ENCODE assay signal across 9 mouse cellular contexts in genomic region chr16:22564259-22564906, GRCm38 (mm10).
DNase-seq lines count a peak whose midpoint lies in the region; ATAC-seq lines count a peak whose summit lies in the region.
"Had no signal": no experiment of that assay in that cellular context is flagged by ENCODE, and none has a peak within 500 bp of the region (broad histone marks: within the 10 kb centered on the region; RNA-seq: fewer than 3 reads in every experiment).

No protein-coding gene starts in this region.

- H3K4me3 ChIP-seq in forebrain, embryonic 13.5 days: no peak overlapping the region
- H3K4me3 ChIP-seq in midbrain, embryonic 12.5 days: no peak overlapping the region
- H3K4me3 ChIP-seq: embryonic facial prominence, embryonic 12.5 days had no signal

- no peak overlapping the region for H3K4me2 ChIP-seq in forebrain, embryonic 13.5 days
- no peak overlapping the region for H3K4me2 ChIP-seq in midbrain, embryonic 12.5 days (replicated peaks)
- H3K4me2 ChIP-seq: embryonic facial prominence, embryonic 12.5 days had no signal

- no peak overlapping the region for H3K27ac ChIP-seq in forebrain, embryonic 13.5 days
- no peak overlapping the region for H3K27ac ChIP-seq in midbrain, embryonic 12.5 days (replicated peaks)
- H3K27ac ChIP-seq: embryonic facial prominence, embryonic 12.5 days had no signal

- H3K36me3 ChIP-seq in forebrain, embryonic 13.5 days (ENCODE audit: poor library complexity, severe bottlenecking): no peaks in the 10 kb centered on the region
- H3K36me3 ChIP-seq in midbrain, embryonic 12.5 days: no peaks in the 10 kb centered on the region
- H3K36me3 ChIP-seq: embryonic facial prominence, embryonic 12.5 days had no signal

- H3K9me3 ChIP-seq in forebrain, embryonic 13.5 days (replicated peaks): no peaks in the 10 kb centered on the region
- H3K9me3 ChIP-seq in midbrain, embryonic 12.5 days: no peaks in the 10 kb centered on the region
- H3K9me3 ChIP-seq: embryonic facial prominence, embryonic 12.5 days had no signal

- no peak overlapping the region for H3K9ac ChIP-seq in forebrain, embryonic 13.5 days
- no peak overlapping the region for H3K9ac ChIP-seq in midbrain, embryonic 12.5 days (replicated peaks)
- H3K9ac ChIP-seq: embryonic facial prominence, embryonic 12.5 days had no signal

- WGBS in forebrain, embryonic 13.5 days: 66% methylated on average over 14 of the region's 14 CpGs
- 62% methylated on average over 14 of the region's 14 CpGs for WGBS in midbrain, embryonic 12.5 days

- peak; percentile 70 for ATAC-seq in forebrain, embryonic 13.5 days
- peak; percentile 63; the same call in 1 of the 2 replicates for ATAC-seq in midbrain, embryonic 12.5 days (ENCODE audit: low FRiP score, low read depth)

- DNase-seq in right cerebral cortex, adult 18-20 months: peak; percentile 66
- DNase-seq in right cerebral cortex, postnatal 25 days: no peak
- DNase-seq in c-Kit-positive CD71-positive TER-119-positive erythroid progenitor cells, embryonic 14.5 days (ENCODE audit: low spot score): peak; percentile 18
- DNase-seq in heart, postnatal 10 days: peak; percentile 82 to 85
- DNase-seq in layer of hippocampus, postnatal 10 days (ENCODE audit: low spot score in 2 of 2): peak; percentile 67 to 68
- peak; percentile 34 to 72 for DNase-seq in spleen, postnatal 4 days (ENCODE audit: low spot score in 2 of 2)

- intact Hi-C loops in heart, postnatal 10 days (cut with DNase I): loop anchor here (1.0 to 10.0 kb wide), 2 partner anchors 243 to 480 kb away; no protein-coding TSS in a partner anchor

- H3K4me1 ChIP-seq in forebrain, embryonic 13.5 days: no peaks in the 10 kb centered on the region
- H3K4me1 ChIP-seq in midbrain, embryonic 12.5 days: no peaks in the 10 kb centered on the region
- H3K4me1 ChIP-seq: embryonic facial prominence, embryonic 12.5 days had no signal

- no peaks in the 10 kb centered on the region for H3K27me3 ChIP-seq in forebrain, embryonic 13.5 days
- peaks cover 10% of the 10 kb centered on the region; the same call in 1 of the 2 replicates for H3K27me3 ChIP-seq in midbrain, embryonic 12.5 days
- H3K27me3 ChIP-seq: embryonic facial prominence, embryonic 12.5 days had no signal
